In the genomic region with DNA sequence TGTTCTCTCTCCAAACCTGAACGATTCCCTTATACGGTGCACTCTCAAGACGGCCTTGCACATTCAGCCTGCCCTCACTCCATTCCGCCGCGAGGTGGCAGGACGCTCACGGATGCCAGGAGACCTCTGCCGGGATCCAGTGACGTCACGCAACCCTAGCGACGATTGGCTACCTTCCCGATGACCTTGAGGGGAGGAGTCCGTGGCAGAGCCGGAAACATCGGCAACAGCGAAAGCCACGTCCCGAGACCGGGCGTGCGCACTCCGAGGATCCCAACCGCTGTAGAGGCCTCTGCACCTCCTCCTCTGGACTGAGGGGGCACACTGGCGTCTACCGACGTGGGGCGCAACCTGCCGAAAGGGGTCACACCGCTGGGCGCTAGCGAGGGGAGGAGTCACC, we compare ENCODE assay signal across 8 mouse cellular contexts. TPM values are rescaled to one million over a fixed set of nuclear protein-coding genes. Genes with fewer than 3 reads are reported as not detected.
DNase-seq lines count a peak whose midpoint lies in the region; ATAC-seq and TF ChIP-seq lines count a peak whose summit lies in the region.

No protein-coding gene starts in this region.

- TF ChIP-seq CTCF in lung, postnatal 0 days (IDR thresholded peaks at IDR 0.05), result peak; percentile 96

- no peak for TF ChIP-seq EP300 in lung, postnatal 0 days (IDR thresholded peaks at IDR 0.05)

- WGBS in hindbrain, embryonic 10.5 days, result under 1% methylated on average over 33 of the region's 33 CpGs
- WGBS in lung, postnatal 0 days, result under 1% methylated on average over 33 of the region's 33 CpGs

- H3K4me1 ChIP-seq in hindbrain, embryonic 10.5 days (replicated peaks), result peaks cover 16% of the 10 kb centered on the region
- no peaks in the 10 kb centered on the region for H3K4me1 ChIP-seq in lung, postnatal 0 days (ENCODE audit: insufficient read depth, low read depth, low read length)

- peak overlapping the region; percentile 91 for H3K4me3 ChIP-seq in hindbrain, embryonic 10.5 days
- peak overlapping the region; percentile 96 for H3K4me3 ChIP-seq in lung, postnatal 0 days (ENCODE audit: low read depth, low read length)

- no peaks in the 10 kb centered on the region for H3K9me3 ChIP-seq in hindbrain, embryonic 10.5 days
- no peaks in the 10 kb centered on the region for H3K9me3 ChIP-seq in lung, postnatal 0 days (ENCODE audit: low read length)

- H3K4me2 ChIP-seq in lung, postnatal 0 days (replicated peaks; ENCODE audit: low read depth, low read length), result peak overlapping the region; percentile 93

- H3K36me3 ChIP-seq in hindbrain, embryonic 10.5 days, result peaks cover 25% of the 10 kb centered on the region
- 0 out of 2 replicates have a peak, but pooled peaks cover 6% of the 10 kb centered on the region for H3K36me3 ChIP-seq in lung, postnatal 0 days (ENCODE audit: insufficient read depth, low read length)

- peak overlapping the region; percentile 98 for H3K9ac ChIP-seq in lung, postnatal 0 days (replicated peaks; ENCODE audit: low read depth)

- peak overlapping the region; percentile 97 for H3K27ac ChIP-seq in hindbrain, embryonic 10.5 days
- peak overlapping the region; percentile 92 for H3K27ac ChIP-seq in lung, postnatal 0 days (ENCODE audit: low read length)

- H3K27me3 ChIP-seq in hindbrain, embryonic 10.5 days (ENCODE audit: insufficient read depth, poor library complexity, severe bottlenecking), result peaks cover 3% of the 10 kb centered on the region; the same call in 1 of the 2 replicates
- H3K27me3 ChIP-seq in lung, postnatal 0 days (replicated peaks; ENCODE audit: insufficient read depth, low read length), result no peaks in the 10 kb centered on the region

- peak; percentile 82 for ATAC-seq in frontal cortex, adult (ENCODE audit: low TSS enrichment)
- peak; percentile 95 for ATAC-seq in lung, postnatal 0 days

- peak; percentile 98 for DNase-seq in MN1 (ENCODE audit: low spot score)
- peak; percentile 99 for DNase-seq in cerebellum, adult 9-10 months
- peak; percentile 99 for DNase-seq in hindbrain, embryonic 10.5 days (ENCODE audit: low spot score)
- peak; percentile 99 for DNase-seq in layer of hippocampus, adult 9-11 months
- peak; percentile 99 for DNase-seq in lung, postnatal 0 days (ENCODE audit: low spot score)
- DNase-seq in ovary, postnatal 14 days (ENCODE audit: low spot score), result peak; percentile 100
- peak; percentile 99 for DNase-seq in thymus, postnatal 14 days

RNA-seq across cellular contexts. Expression of gene Tesk1, which starts 0.3 kb away (rescaled TPM):
- polyA plus RNA-seq in hindbrain, embryonic 10.5 days (2016; fragmentation: Nextera tagmentation; extraction: Ambion mirVana), result 7.1 and 8.3 TPM in 2 replicates
- 7.3 and 8.0 TPM in 2 replicates for polyA plus RNA-seq in lung, postnatal 0 days (2015; fragmentation: Nextera tagmentation; extraction: Ambion mirVana)

RNA-seq across cellular contexts. Expression of gene Cd72, which starts 12.4 kb away (rescaled TPM):
- 1.8 and 2.4 TPM in 2 replicates for polyA plus RNA-seq in hindbrain, embryonic 10.5 days (2016; fragmentation: Nextera tagmentation; extraction: Ambion mirVana)
- polyA plus RNA-seq in lung, postnatal 0 days (2015; fragmentation: Nextera tagmentation; extraction: Ambion mirVana), result 2.7 and 3.1 TPM in 2 replicates

RNA-seq across cellular contexts. Expression of gene Fam166b, which starts 13.1 kb away (rescaled TPM):
- polyA plus RNA-seq in hindbrain, embryonic 10.5 days (2016; fragmentation: Nextera tagmentation; extraction: Ambion mirVana), result 0.47 TPM in 1 of 2 replicates, not detected in the other
- 4.6 and 6.8 TPM in 2 replicates for polyA plus RNA-seq in lung, postnatal 0 days (2015; fragmentation: Nextera tagmentation; extraction: Ambion mirVana)

RNA-seq across cellular contexts. Expression of gene Sit1, which starts 41.5 kb away (rescaled TPM):
- polyA plus RNA-seq in hindbrain, embryonic 10.5 days (2016; fragmentation: Nextera tagmentation; extraction: Ambion mirVana), result not detected in 2 replicates
- not detected in 2 replicates for polyA plus RNA-seq in lung, postnatal 0 days (2015; fragmentation: Nextera tagmentation; extraction: Ambion mirVana)

RNA-seq across cellular contexts. Expression of gene Ccdc107, which starts 50.7 kb away (rescaled TPM):
- 45.2 and 50.9 TPM in 2 replicates for polyA plus RNA-seq in hindbrain, embryonic 10.5 days (2016; fragmentation: Nextera tagmentation; extraction: Ambion mirVana)
- polyA plus RNA-seq in lung, postnatal 0 days (2015; fragmentation: Nextera tagmentation; extraction: Ambion mirVana), result 81.0 and 82.7 TPM in 2 replicates

Comparison
In these comparisons a context has a peak if more than half of its experiments do, and no peak if none do; other contexts are left out.
1. Peak in every context shown above with its lines: DNase-seq, ATAC-seq, H3K4me3 ChIP-seq and H3K27ac ChIP-seq.